Mouse (Mus musculus): ENCODE results near the gene Lbhd2. TPM values are rescaled to one million over a fixed set of nuclear protein-coding genes. Genes with fewer than 3 reads are reported as not detected.

The Lbhd2 gene
- polyA plus RNA-seq, 1 experiment = not detected

DNA sequence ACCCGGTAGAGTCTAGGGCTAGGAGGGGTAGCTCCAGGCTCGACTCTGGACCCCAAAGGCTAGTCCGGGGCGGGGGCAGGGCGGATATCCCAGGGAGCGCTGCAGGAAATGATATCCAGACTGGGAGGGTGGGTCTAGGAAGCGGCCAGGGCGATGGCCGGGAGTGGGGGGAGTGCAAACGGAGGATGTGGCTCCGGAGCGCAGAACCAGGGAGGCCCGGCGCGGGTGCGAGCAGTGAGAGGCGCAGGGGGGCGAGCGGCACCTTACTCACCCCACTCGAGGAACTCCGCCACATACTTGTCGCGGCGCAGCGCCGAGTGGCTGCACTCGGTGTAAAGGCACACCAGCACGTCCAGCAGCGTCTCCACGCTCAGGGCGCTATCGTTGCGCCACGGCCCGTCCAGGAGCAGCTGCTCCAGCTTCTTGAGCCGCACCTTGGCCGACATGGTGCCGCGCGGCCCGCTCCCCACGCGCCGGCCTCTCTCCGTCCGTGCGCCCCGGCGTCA, 29.7 kb upstream of the Lbhd2 start:
- H3K79me3 ChIP-seq (ENCODE audit: low read depth) = peaks cover 51% of the 10 kb centered on the region
- peaks cover 55% of the 10 kb centered on the region for H3K79me2 ChIP-seq (ENCODE audit: control insufficient read depth, insufficient read depth)
- H3K27me3 ChIP-seq (ENCODE audit: control insufficient read depth, insufficient read depth, insufficient read length) = no peaks in the 10 kb centered on the region
- TF ChIP-seq CEBPB (IDR thresholded peaks at IDR 0.05; ENCODE audit: low read depth) = no peak
- no peak for TF ChIP-seq CTCF (IDR thresholded peaks at IDR 0.05; ENCODE audit: control insufficient read depth, insufficient read depth, insufficient read length)
- no peak for TF ChIP-seq MAX (IDR thresholded peaks at IDR 0.05)
- TF ChIP-seq USF1 (IDR thresholded peaks at IDR 0.05; ENCODE audit: low read depth) = no peak
- TF ChIP-seq MYOD1 (IDR thresholded peaks at IDR 0.05; ENCODE audit: control insufficient read depth, insufficient read length, low read depth) = no peak
- no peak for TF ChIP-seq FOSL1 (IDR thresholded peaks at IDR 0.05; ENCODE audit: insufficient read depth, low read length, poor library complexity, severe bottlenecking)
- TF ChIP-seq MYOG (IDR thresholded peaks at IDR 0.05; ENCODE audit: control insufficient read depth, extremely low read depth, insufficient read length) = no peak
- H3K36me3 ChIP-seq (ENCODE audit: control insufficient read depth, insufficient read depth) = no peaks in the 10 kb centered on the region
- peak overlapping the region; percentile 77 for H3ac ChIP-seq (ENCODE audit: control insufficient read depth, insufficient read length, low read depth)
- H3K4me3 ChIP-seq (ENCODE audit: insufficient read depth, poor library complexity, severe bottlenecking) = peak overlapping the region; percentile 71

DNA sequence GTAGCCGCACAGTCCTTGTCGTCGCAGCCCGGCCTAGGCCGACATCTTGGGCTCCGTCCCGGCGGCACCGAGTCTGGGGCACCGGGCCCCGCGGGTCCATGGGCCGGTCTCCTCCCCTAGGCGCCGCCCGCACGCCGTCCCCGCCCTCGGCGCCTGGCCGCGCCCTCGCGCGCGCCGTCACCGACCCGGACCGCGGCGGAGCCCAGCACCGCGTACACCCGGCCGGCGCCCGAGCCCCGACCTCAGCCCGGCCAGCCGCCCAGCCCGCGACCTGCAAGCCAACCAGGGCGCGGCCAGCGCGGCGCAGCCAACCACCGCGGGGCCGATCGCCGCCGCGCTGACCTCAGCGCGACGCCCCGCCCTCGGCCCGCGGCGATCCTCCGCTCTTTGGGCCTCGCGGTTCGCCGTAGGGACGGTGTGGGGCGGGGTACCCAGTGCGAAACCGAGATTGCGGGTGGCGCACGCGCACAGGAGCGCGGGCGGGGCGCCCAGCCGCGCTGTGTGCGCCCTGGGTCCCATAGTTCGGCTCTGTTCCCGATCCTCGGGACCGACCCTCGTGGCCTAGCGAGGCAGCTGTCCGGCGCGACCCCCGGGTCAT, 29.1 kb upstream of the Lbhd2 start, which contains the start of gene Cdc42bpb:
TSS of gene Cdc42bpb (minus strand) at position 343 of the 598 bp plus-strand sequence.
- H3ac ChIP-seq (ENCODE audit: control insufficient read depth, insufficient read length, low read depth) = peak within 1 kb of the TSS; percentile 80
- H3K79me3 ChIP-seq (ENCODE audit: low read depth) = peaks cover 45% of the 10 kb centered on the region
- no peaks in the 10 kb centered on the region for H3K27me3 ChIP-seq (ENCODE audit: control insufficient read depth, insufficient read depth, insufficient read length)
- H3K36me3 ChIP-seq (ENCODE audit: control insufficient read depth, insufficient read depth) = no peaks in the 10 kb centered on the region
- H3K79me2 ChIP-seq (ENCODE audit: control insufficient read depth, insufficient read depth) = peaks cover 49% of the 10 kb centered on the region
- TF ChIP-seq CEBPB (IDR thresholded peaks at IDR 0.05; ENCODE audit: low read depth) (no peak), FOSL1 (IDR thresholded peaks at IDR 0.05; ENCODE audit: insufficient read depth, low read length, poor library complexity, severe bottlenecking) (no peak), CTCF (IDR thresholded peaks at IDR 0.05; ENCODE audit: control insufficient read depth, insufficient read depth, insufficient read length) (no peak), MYOD1 (IDR thresholded peaks at IDR 0.05; ENCODE audit: control insufficient read depth, insufficient read length, low read depth) (no peak), MAX (IDR thresholded peaks at IDR 0.05) (peak; percentile 43)
- H3K4me3 ChIP-seq (ENCODE audit: insufficient read depth, poor library complexity, severe bottlenecking) = peak within 1 kb of the TSS; percentile 71

DNA sequence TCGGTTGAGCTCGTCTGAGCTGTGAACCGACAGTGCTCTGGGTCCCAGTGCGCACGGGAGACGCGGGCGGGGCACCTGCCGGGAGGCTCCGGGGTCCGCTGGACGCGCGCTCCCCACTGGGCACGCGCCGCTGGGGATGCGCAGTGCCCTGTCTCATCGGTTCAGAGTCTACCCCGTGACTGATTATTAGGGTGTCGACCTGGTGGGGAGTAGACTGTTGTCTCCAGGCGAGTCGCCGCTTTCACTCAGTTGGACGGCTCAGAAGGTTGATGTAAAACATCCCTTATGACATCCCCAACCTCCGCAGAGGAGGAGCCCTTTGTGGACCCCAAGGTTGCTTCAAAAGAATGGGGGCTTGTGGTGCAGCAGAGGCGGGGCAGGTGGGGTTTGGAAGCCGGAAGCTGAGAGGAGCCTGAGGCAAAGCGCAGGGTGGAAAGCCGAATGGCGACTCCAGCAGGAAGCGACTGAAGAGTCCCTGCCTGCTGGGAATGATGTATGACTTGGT, 28.6 kb upstream of the Lbhd2 start:
- Histone ChIP-seq H3K79me2 (ENCODE audit: control insufficient read depth, insufficient read depth) (peaks cover 43% of the 10 kb centered on the region), H3K27me3 (ENCODE audit: control insufficient read depth, insufficient read depth, insufficient read length) (no peaks in the 10 kb centered on the region), H3K4me3 (ENCODE audit: insufficient read depth, poor library complexity, severe bottlenecking) (peak overlapping the region; percentile 71), H3ac (ENCODE audit: control insufficient read depth, insufficient read length, low read depth) (peak overlapping the region; percentile 80), H3K79me3 (ENCODE audit: low read depth) (peaks cover 40% of the 10 kb centered on the region), H3K36me3 (ENCODE audit: control insufficient read depth, insufficient read depth) (no peaks in the 10 kb centered on the region)
- TF ChIP-seq MAX (IDR thresholded peaks at IDR 0.05) (no peak), CEBPB (IDR thresholded peaks at IDR 0.05; ENCODE audit: low read depth) (no peak), CTCF (IDR thresholded peaks at IDR 0.05; ENCODE audit: control insufficient read depth, insufficient read depth, insufficient read length) (no peak), USF1 (IDR thresholded peaks at IDR 0.05; ENCODE audit: low read depth) (no peak), MYOD1 (IDR thresholded peaks at IDR 0.05; ENCODE audit: control insufficient read depth, insufficient read length, low read depth) (no peak), MYOG (IDR thresholded peaks at IDR 0.05; ENCODE audit: control insufficient read depth, extremely low read depth, insufficient read length) (no peak), FOSL1 (IDR thresholded peaks at IDR 0.05; ENCODE audit: insufficient read depth, low read length, poor library complexity, severe bottlenecking) (no peak)

DNA sequence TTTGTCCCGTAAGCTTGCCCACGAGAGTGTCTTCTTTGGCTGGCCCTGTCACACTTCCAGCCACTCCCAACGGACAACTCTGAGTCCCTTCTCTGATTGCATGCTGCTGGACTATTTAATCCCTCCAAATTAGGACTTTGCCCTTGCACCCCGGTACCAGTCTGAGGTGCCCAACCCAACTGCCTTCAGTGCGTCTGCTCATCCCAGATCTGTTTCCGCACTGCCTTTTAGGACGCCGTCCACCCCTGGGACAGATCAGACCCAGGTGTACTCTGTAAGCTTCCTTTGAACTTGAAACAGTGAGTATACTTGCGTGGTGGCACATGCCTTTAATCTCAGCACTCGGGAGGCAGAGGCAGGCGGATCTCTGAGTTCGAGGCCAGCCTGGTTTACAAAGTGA, 27.8 kb upstream of the Lbhd2 start:
- Histone ChIP-seq H3K79me2 (ENCODE audit: control insufficient read depth, insufficient read depth) (peaks cover 35% of the 10 kb centered on the region), H3ac (ENCODE audit: control insufficient read depth, insufficient read length, low read depth) (no peak overlapping the region), H3K36me3 (ENCODE audit: control insufficient read depth, insufficient read depth) (no peaks in the 10 kb centered on the region), H3K4me3 (ENCODE audit: insufficient read depth, poor library complexity, severe bottlenecking) (peak overlapping the region; percentile 71), H3K79me3 (ENCODE audit: low read depth) (peaks cover 33% of the 10 kb centered on the region), H3K27me3 (ENCODE audit: control insufficient read depth, insufficient read depth, insufficient read length) (no peaks in the 10 kb centered on the region)
- TF ChIP-seq MYOD1 (IDR thresholded peaks at IDR 0.05; ENCODE audit: control insufficient read depth, insufficient read length, low read depth) (no peak), MAX (IDR thresholded peaks at IDR 0.05) (no peak), FOSL1 (IDR thresholded peaks at IDR 0.05; ENCODE audit: insufficient read depth, low read length, poor library complexity, severe bottlenecking) (no peak), MYOG (IDR thresholded peaks at IDR 0.05; ENCODE audit: control insufficient read depth, extremely low read depth, insufficient read length) (no peak), CEBPB (IDR thresholded peaks at IDR 0.05; ENCODE audit: low read depth) (no peak)

DNA sequence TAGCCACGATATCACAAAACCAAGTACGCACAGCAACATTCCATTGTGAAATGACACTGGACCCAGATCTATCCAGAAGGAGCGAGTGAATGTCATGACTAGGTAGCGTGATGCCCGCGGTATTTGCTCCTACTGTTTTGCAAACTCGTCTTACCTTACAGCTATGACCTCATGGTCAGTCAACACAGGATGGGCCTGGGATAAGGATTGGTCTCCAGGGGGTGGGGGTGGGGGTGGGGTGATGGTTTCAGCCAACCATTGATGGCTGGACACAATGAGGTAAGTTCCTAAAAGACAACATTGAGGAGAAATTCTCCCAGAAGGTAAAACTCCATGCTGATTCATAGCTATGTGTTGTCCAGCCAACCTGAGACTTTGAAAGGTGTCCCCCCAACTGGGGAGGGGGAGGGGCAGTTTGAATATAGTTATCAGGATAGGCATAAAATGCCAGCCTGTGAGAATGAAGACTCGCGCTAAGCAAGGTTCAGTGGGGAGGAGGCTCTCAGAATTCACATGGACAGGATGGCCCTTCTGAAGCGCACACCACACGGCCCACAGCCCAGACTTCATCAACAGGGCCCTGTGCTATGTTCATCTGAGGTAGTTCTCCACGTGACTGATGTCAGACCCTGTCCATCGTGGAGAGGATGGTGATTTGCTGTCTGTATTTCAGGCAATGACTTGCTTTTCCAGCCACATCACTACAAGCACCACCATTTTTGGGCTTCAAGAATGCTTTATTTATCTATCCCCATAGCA, 20.5 kb upstream of the Lbhd2 start:
- TF ChIP-seq CEBPB (IDR thresholded peaks at IDR 0.05; ENCODE audit: low read depth) = no peak
- TF ChIP-seq USF1 (IDR thresholded peaks at IDR 0.05; ENCODE audit: low read depth) = peak; percentile 28

More for the DNA sequence above, 20.5 kb upstream of the Lbhd2 start:
- H3ac ChIP-seq (ENCODE audit: control insufficient read depth, insufficient read length, low read depth) = no peak overlapping the region
- no peaks in the 10 kb centered on the region for H3K36me3 ChIP-seq (ENCODE audit: control insufficient read depth, insufficient read depth)
- no peaks in the 10 kb centered on the region for H3K27me3 ChIP-seq (ENCODE audit: control insufficient read depth, insufficient read depth, insufficient read length)
- no peaks in the 10 kb centered on the region for H3K79me2 ChIP-seq (ENCODE audit: control insufficient read depth, insufficient read depth)
- H3K79me3 ChIP-seq (ENCODE audit: low read depth) = no peaks in the 10 kb centered on the region
- no peak overlapping the region for H3K4me3 ChIP-seq (ENCODE audit: insufficient read depth, poor library complexity, severe bottlenecking)

Measured in C2C12 (cell line).